Mouse (Mus musculus) C2C12 (cell line): ENCODE measurements around the gene Psg26.

Experiments
- CEBPB ChIP-seq: IDR thresholded peaks from one replicate; pipeline ENCODE4 v1.6.1; 2011; ENCODE audit warnings: low read depth, mild to moderate bottlenecking, control low read depth, moderate library complexity
- CTCF ChIP-seq: IDR thresholded peaks from one replicate; pipeline ENCODE4 v1.5.1; 2011; ENCODE audit not compliant: control insufficient read depth, insufficient read depth, insufficient read length
- FOSL1 ChIP-seq: IDR thresholded peaks from one replicate; pipeline ENCODE4 v1.8.0; 2011; ENCODE audit warnings: mild to moderate bottlenecking, low read length; ENCODE audit not compliant: poor library complexity, insufficient read depth, severe bottlenecking
- MAX ChIP-seq: IDR thresholded peaks from one replicate; pipeline ENCODE4 v1.6.1; 2011; ENCODE audit warnings: mild to moderate bottlenecking, control low read depth
- MYOD1 ChIP-seq: IDR thresholded peaks from one replicate; pipeline ENCODE4 v1.6.1; 2011; ENCODE audit warnings: low read depth; ENCODE audit not compliant: control insufficient read depth, insufficient read length
- USF1 ChIP-seq: IDR thresholded peaks from one replicate; pipeline ENCODE4 v1.6.1; 2011; ENCODE audit warnings: low read depth, mild to moderate bottlenecking, control low read depth, moderate library complexity

- no peak for TF ChIP-seq CTCF
- TF ChIP-seq USF1 = no peak
- TF ChIP-seq CEBPB = no peak
- TF ChIP-seq MYOD1 = no peak
- no peak for TF ChIP-seq MAX
- no peak for TF ChIP-seq FOSL1
Measured at GRCm38 (mm10) chr7:18532169-18532568, 48.2 kb upstream of the Psg26 start, which contains the start of gene Psg25.
